Mouse (Mus musculus) forebrain, embryonic 10.5 days (tissue): ENCODE data around the gene Ppp2r3d. TPM values are rescaled to one million over a fixed set of nuclear protein-coding genes. Genes with fewer than 3 reads are reported as not detected.

ENCODE experiments used
- polyA plus RNA-seq: library from polyadenylated mRNA; unstranded; fragments of >200 nt; fragmentation: Nextera tagmentation; extraction: Ambion mirVana; gene quantifications from 2 replicates; pipeline ENCODE4 v1.2.1, GENCODE M21; 2016

Gene Ppp2r3d
- polyA plus RNA-seq, 1 experiment from 2014 or later, result 111 TPM

Other genes with a start within 250 kb of the Ppp2r3d start
- gene 2010315B03Rik, start 164.2 kb downstream of the Ppp2r3d start, polyA plus RNA-seq, result 9.9 and 10.0 TPM in 2 replicates
- gene Gm21836, start 16.9 kb upstream of the Ppp2r3d start, polyA plus RNA-seq, result not detected in 2 replicates